Mouse (Mus musculus): ENCODE results near the gene Itpk1.

Itpk1 gene

DNA sequence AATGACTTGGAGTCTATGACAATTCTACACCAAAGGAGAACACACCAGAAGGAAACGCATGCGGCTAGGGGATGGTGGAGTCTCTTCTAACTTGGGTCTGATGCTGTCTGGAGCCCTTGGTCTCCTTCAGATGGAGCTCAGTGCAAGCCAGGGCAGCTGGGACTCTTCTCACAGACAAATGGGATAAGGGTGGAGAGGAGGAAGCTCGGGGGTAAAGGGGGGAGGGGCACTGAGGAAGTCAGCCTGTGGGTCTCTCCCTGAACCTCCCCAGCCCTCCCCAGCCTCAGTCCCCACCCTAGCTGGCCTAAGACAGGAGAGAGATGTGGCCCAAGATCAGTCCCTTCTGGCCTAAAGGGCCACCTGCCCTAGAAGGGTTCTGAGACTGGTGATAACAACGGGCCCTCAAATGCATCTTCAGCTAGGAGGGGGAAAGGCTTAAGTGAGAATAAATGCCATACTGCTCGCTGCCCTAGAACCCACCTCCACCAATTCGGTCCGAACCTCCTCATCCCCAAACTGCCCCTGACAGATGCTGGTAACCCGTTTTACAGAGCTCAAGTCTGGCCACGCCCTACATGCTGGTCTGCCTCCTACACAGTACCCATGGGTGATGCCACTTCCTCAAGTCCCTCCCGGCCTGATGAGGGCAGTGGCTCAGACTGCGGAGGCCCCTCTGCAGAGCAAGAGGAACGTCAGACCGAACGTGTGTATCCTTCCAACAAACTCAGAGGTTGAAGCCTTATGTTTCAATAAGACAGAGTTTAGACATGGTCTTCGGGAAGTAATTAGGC lies 14.8 kb downstream of the Itpk1 start:
- DNase-seq, result no peak

DNA sequence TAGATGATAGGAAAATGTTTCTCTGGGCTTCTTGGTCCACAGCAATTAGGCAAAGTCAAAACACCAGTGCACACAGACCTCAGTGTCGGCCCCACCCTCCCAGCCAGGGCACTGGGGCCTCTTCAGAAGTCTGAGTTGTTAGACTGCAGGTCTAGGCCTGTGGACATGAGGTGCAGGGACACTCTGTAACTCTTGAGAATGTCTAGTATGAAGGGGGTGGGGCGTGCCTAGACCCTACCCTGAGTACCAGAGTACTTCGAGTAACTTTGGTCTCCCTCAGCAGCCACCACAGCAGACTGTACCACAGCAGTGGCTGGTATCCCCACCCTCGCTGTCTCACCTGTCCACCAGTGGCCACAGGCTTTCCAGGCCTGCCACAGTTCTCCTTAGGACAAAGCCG lies 18.4 kb downstream of the Itpk1 start:
- no peak for DNase-seq

DNA sequence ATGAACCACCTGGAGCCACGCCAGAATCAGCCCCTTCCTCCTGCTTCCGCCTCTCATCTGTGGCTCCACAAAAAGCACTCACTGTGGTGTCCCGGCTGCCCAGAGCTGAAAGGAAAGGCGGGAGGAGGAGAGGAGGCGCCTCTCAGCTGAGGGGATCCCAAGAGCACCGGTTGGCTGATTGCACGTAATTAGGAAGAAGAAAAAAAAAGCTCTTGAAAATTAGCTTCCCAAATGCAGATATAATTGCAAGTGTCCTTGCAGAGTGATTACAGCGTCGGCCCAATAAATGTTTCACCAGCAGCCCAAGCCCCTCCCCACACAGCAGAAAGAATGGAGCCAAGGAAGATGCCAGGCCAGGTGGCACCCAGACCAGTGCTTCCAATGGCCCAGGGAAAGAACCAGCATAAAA lies 19.2 kb downstream of the Itpk1 start:
- DNase-seq, result no peak

DNA sequence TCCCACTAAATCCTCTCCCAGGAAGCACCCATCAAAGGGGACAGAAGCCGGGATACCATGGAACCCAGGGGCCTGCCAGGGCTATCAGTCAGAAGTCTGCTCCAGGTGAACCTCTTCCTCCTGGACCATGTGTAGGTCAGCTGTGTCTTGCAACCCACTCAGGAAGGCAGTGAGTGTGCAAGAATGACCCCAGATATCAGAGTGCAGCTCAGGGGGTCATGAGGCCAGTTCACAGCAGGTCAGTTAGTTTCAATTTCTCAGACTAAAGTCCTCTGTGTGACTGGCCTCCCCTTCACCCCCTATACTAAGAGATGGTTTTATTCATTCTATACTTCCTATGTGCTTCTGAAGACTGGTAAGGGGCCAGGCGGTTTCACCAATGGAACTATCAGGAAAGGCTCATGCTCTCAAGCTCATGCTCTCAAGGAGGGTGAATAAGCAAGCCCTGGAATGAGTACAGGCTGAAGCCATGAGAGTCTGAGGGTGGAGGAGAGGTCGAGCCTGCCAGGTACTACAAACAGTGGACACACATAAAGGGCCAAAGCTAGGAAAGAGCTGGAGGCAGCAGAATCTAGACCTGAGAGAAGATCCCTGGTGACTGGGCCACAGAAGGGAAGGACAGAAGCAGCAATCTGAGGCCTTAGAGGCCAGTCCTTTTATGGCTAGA lies 19.9 kb downstream of the Itpk1 start:
- DNase-seq, result no peak

DNA sequence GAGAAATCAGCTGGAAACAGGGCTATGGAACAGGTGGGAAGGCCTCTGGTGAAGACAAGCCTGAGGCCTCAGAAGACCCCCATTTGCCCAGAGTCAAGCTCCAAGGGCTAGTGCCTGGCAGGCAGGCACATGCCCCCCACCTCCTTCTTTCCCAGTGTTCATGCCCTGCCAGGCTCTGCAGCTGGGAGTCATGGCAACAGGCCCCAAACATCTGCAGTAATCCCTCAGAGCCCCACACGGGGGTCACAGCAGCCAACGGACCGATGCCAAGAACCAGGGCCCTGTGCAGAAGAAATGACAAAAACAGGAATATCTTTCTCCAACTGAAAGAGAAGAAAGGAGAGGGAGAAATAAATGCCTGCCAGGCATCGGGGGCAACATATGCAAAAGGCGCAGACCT lies 20.8 kb downstream of the Itpk1 start:
- no peak for DNase-seq

DNA sequence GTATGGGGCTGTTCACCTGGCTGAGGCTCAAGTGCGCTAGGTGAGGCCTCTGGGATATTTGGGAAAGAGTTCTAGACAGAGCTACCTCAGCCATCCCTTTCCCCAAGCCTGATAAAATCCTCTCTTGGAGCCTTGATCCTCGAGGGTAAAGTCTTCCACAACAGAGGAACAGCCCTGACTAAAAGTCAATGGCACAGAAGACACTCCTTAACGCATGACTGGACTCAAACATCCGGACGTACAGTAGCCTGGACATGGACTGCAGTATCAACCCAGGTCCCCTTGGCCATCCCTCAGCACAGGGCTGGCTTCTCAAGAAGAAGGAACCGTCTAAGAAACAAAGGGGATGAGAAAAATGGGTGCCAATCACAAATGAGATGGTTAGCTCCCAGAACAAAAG lies 21.3 kb downstream of the Itpk1 start:
- peak; percentile 68 to 71 for DNase-seq

DNA sequence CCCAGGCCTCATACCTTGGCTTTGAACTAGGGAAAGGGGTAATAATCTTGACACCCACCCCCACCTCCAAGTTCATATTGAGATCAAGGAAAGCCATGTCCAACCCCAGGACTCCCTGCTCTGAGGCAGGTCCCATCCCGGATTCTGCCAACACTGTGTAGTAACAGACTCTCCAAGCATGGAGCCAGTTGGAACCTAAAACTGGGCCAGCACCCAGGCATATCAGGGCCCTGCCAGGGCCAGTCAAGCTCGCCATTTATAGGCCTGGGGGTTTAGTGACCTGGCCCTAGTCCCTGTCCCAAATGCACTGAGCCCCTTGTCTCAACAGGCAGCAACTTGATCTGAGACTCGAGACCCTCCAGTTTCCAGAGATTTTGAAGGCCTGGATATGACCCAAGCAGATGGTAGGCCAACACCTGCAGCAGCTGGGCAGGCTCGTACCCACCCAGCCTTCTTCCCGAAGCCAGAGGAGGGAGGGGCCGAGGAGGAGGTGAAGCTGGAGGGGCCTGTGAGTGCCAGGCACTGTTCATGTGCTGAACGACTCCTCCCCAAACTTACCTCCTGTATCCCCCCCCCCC lies 21.9 kb downstream of the Itpk1 start:
- DNase-seq, result no peak

DNA sequence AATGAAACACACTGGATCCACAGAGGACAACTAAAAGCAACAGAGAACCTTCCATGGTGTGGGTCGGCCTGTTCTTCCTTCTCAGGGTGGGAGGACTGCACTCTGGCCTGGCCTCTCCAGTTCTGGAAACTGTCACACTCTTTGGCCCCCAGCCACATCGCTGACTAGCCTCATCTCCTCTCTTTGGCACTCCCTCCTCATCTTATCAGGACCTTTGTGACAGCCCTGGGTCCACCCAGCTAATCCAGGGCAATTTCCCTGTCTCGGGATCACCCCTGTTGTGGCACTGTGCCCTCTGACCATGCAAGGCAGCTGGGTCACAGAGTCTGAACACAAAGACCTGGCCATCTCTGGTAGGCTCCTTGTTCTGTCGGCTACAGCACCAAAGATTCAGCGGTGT lies 22.6 kb downstream of the Itpk1 start:
- DNase-seq, result no peak

DNA sequence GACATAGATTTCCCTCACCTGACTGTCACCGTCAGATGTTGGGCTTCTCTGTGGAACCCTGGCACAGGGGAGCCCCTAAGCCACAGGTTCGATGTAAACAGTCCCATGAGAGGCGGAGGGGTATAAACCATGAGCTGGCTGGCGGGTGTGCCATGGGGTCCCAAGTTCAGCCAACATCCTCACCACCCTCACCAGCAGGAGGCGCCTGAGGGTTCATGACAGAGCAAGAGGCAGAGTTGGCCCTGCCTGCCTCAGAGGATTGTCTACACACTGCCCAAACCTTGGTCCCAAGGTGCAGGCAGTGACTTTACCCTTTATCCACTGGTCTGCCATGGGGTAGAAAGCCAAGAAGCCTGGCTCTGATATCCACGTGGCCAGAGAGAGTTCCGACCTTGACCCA lies 23.1 kb downstream of the Itpk1 start:
- DNase-seq, result no peak

DNA sequence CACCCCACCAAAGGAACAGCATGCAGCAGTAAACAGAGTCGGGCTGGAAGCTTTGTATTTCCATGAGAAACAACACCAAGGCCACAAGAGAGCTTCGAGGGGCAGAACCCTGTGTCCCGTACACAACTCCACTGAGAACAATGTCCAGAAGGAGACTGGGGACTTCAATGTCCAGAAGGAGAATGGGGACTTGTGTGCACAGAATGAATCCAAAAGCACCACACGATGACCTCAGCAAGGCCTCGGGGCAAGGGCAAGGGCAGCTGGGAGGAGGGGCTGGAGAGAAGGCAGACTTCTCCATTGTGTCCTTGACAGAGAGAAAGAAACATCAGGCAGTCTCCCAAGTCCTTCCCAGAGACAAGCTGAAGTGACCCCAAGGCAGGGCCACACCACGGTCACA lies 25.9 kb downstream of the Itpk1 start:
- no peak for DNase-seq

DNA sequence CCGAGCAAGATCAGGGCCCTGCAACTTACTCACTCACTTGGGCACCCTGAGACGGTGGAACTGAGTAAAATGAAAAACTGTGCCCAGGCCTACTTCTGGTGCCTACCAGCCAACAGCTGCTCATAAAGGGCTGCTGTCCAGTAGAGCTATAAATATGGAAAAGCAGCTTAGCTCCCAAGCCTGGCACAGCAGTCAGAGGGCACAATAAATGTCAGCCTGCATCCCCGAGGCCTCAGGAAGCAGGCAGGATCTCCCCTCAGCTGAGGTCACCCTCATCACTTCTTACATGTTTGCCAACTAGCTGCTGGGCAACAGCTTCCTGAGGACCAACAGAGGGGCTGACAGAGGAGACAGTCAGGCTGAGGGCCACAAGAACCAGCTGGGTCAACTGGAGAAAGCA lies 27.6 kb downstream of the Itpk1 start:
- DNase-seq, result no peak

DNA sequence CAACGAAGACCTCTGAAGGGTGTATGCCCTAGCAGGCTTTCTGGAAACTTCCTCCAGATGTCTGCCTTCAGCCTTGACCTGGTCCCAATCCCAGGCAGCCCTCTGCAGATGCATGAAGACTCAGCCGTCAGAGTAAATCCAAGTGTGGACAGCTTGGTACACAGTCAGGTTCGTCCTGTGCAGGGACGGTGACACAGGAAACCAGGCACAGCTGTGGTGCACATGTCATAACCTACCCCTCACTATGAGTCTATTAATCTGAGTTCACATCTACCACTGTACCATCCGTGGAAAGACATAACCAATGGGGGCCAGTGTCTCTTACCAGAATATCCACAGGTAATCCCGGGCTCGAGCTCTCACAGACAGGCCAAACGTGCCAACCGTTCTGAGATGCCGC lies 30.2 kb downstream of the Itpk1 start:
- DNase-seq, result no peak

DNA sequence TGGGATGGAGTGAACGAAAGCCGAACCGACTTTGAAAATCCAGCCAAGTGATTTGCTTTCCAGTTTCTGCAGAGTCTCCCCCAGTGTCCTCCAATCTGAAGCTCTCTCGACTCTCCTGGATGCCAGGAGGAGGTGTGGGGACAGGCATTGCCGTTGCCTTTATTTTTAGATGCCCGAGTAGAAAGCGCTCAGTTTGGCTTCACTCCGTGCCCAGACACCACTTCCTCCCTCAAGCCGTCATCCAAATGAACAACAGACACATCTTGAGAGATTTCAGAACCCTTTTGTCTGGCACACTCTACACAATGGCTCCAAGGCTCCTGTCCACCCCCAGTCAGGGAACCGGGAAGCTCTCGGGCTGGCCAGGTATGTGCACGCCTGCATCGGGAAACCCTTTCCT lies 30.6 kb downstream of the Itpk1 start:
- no peak for DNase-seq

DNA sequence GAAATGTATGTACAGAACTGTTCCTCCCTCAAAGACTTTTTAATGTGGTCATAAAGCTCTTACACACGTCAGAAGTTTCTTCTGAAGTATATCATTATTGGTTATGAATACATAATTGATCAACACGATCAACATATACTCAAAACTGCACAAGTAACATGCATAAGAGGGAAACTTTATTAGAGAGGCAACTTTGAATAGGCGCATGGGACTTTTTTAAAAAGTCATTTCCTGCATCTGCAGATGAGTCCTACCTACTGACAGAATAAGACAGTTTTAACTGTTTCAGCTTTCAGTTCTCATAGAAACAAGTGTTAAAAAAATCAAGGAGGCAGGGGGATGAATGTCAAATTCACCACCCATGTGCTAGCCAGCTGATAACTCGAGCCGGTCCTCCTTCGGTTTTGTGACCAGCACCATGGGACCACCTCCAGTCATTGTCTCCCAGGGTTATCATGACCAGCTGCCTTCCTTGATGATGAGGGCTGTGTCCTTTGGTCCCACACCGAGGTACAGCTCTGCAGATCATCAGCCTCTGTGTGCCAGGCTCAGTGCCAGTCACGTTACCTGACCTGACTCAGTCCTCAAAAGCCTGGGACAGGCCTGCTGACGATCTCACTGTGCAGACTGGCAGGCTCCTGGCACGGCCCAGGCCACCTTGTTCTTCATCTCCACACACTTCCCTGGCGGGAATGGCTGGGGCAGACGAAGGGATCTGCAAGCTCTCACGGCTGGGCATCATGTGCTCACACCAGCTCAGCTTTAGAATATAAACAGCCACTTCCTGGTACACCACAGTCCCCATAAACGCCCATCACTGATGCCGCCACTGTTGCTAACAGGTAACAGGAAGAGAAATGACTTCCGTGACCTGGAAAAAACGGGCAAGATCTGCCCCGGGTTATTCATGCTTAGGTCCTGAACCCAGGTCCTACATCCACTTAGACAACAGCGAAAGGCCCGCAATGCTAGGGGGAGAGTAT lies 31.6 kb downstream of the Itpk1 start:
- peak; percentile 58 to 63 for DNase-seq

DNA sequence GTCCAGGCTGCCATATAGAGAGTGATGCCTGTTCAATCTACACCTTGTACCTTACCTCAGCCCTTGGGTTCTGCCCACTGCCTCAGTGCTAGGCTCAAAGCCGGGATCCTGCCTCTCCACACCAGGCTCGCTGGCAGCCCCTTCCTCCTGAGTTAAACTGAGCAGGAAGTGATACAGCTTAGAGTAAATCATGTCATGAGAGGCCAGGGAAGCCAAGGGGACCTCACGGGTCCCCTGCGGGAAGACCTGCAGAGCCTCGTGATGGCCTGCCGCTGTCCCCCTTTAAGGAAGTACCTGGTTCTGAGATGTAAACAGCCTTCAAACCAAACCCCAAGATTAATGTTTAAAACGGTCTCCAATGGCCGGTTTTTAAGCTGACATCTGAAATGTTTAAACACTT lies 32.6 kb downstream of the Itpk1 start:
- no peak for DNase-seq

DNA sequence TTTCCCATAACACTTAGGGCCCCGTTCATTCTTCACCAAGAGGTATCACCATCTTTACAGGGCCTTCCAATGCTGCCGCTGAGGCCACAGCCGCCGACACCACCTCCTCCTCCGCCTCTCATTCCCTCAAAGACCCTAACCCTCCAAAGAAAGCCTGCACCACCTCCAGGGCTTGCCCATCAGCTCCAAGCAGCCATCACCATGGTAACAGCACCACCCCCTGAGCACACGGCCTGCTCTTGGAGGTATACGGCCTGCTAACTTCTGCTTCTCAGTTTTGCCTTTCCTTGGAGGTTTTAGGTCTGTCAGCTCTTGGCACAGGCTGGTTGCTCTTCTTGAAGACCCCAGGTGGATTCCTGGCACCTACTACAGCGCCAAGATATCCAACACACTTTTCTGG lies 33.9 kb downstream of the Itpk1 start:
- no peak for DNase-seq

DNA sequence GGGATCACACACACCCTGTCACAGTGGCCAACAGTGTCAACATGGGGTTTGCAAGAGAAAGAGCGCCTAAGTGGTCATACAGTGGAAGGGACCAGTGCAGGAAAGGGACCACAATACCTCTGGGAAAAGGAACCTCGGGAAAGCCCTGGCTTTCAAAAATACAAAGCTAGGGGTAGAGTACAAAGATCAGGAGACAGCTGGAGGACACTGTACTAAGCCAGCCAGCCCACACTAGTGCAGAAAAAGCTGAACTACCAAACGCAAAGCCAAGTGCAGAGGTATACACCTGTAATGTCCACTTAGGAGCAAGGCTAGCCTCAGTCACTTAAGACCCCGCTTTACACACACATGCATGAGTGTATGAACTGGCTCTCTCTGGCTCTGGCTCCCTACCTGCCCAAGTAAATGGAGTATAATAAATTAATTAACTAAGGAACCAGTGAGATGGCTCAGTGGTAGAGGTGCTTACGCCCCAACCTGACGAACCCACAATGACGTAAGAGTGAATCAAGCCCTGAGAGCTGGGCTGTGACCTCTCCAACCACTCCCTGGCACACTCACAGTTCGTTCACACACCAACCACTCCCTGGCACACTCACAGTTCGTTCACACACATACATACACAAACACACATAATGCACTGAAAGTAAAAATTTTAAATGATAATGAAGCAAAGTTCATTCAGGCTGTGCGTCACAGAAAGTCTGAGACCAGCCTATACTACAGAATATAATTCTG lies 39.1 kb downstream of the Itpk1 start:
- DNase-seq, result no peak

DNA sequence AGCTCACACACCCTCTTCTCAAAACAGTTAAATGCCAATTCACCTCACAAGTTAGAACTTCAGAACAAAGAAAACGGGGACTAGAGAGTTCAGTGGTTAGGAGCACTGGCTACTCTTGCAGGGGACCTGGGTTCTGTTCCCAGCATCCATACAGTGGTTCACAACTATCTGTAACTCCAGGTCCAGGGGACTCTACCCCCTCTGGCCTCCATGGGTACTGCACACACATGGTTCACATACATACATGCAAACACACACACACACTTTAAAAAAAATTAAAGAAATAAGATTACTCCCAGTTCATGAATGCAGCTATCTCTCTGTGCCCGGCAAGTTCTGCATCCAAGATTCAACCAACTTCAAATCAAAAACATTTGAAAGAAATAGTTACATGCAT lies 40.7 kb downstream of the Itpk1 start:
- no peak for DNase-seq

DNA sequence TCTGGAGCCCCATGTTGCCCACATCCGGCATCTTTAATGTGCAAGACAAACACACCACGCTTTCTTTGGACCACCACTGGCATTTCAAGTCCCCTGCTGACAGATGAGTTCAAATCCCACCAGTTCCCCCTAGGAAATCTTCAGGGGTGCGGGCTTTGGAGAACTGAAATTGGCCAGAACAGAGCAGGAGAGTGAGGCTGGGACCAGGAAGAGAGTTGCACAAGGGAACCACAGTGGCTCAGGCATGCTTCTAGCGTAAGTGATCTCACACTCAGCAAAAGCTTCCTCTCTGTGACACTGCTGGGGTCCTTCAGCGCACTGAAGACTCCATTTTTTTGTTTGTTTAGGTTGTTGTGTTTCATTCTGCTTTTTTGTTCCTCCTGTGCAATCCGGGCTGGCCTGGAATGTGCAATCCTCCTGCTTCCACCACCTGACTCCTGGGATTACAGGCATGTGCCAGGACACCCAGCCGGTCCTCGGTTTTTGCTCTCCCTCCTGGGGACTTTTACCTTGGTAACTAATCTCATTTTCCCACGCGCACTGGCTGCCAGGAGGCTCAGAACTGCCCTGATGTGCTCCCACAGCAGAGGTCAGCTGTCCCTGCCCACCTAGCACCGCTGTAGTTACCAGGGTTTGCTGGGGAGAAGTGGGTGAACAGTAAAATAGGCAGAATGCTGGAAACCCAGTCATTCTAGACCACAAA lies 41.2 kb downstream of the Itpk1 start:
- DNase-seq, result peak; percentile 49 to 55

DNA sequence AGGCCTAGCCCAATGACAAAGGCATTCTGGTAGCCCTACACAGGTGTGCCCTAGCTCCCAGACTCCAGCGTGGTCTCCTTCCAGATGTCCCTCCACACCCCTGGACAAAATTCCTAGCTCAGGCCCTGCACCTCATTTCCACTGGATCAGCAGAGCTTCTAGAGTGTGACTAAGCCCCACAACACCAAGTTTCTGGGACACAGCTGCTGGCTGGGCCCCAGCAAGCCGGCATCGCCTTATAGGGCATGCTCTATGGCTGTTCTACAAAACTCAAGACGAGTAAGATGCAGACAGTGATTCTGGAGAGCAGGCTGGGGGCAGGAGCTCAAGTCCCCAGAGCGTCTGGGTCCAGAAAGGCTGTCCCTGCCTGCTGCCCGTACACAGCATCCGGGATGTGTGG lies 43.0 kb downstream of the Itpk1 start:
- no peak for DNase-seq

DNA sequence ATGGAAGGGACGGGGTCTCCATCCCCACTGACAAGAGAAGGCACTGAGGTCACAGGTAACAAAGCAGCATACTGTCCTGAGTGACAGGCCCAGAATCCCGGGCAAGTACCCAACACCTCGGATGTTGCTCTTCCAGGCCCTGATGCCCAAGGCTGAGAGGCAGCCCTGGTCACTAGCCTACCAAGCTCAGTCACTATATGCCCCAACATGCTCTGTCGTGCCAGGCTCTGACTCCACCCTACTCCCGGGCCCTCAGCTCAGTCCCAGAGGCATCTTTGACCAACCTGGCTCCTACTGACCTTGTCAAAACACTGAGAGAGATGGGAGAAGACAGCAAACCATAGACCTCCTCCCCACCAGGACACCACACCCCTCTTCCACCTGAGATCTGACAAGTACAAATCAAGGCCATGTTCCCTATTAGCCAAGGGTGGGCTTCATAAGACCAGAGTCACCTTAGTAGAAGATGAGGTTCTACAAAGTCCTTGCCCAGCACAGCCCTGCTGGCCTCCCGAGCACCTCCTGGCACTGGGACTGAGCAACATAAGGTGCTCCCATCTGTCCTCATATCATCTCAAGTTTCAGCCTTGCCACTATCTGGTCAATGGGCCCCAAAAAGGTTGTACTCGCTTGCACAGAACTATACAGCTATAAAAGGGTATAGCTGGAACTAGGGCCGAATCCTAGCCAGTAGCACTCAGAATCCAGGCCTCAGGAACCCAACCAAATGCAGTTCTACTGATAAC lies 43.7 kb downstream of the Itpk1 start:
- no peak for DNase-seq

Measured in kidney, adult 8-10 months (tissue).